Mouse (Mus musculus) heart, embryonic 14.5 days (tissue): ENCODE results near the gene Nfx1. TPM values are rescaled to one million over a fixed set of nuclear protein-coding genes. Genes with fewer than 3 reads are reported as not detected.
"Not testable (repeated sequence)": the region's sequence is repeated elsewhere in the genome, so short reads cannot be mapped to it uniquely, and the experiment has no call there.

Experiments used
- ATAC-seq: fragments of 200-750 bp; cut with Nextera tagmentation; 2 replicates; pipeline ENCODE4 v1.8.0; 2017; ENCODE audit warnings: low read depth, moderate TSS enrichment; ENCODE audit not compliant: insufficient number of reproducible peaks, insufficient read depth, low FRiP score
- H3K27ac ChIP-seq, 2 experiments: fragments of 200-500 bp in 1 of 2; fragments of 300-500 bp in 1 of 2; sonication (generic) in 1 of 2; replicated peaks in 1 of 2; 2 replicates each; pipeline ENCODE4 v1.5.1; 2012 to 2014; ENCODE audit warnings: low read depth in 2 of 2, low read length in 2 of 2, control low read depth in 1 of 2, mild to moderate bottlenecking in 1 of 2, mixed read lengths in 1 of 2; ENCODE audit not compliant: control insufficient read depth in 1 of 2, insufficient read depth in 1 of 2
- H3K27me3 ChIP-seq: fragments of 300-500 bp; sonication (generic); 2 replicates; pipeline ENCODE4 v1.6.1; 2014; ENCODE audit warnings: mild to moderate bottlenecking, low read length, control low read depth; ENCODE audit not compliant: control insufficient read depth, insufficient read depth
- H3K36me3 ChIP-seq: fragments of 300-500 bp; sonication (generic); 2 replicates; pipeline ENCODE4 v1.6.1; 2014; ENCODE audit warnings: mild to moderate bottlenecking, control low read depth, low read length, mixed read lengths; ENCODE audit not compliant: control insufficient read depth, insufficient read depth
- H3K4me1 ChIP-seq, 2 experiments: fragments of 200-500 bp in 1 of 2; fragments of 300-500 bp in 1 of 2; sonication (generic) in 1 of 2; 2 replicates each; pipeline ENCODE4 v1.6.1; 2012 to 2014; ENCODE audit warnings: low read length in 2 of 2, control low read depth in 1 of 2, mixed read lengths in 1 of 2; ENCODE audit not compliant: control insufficient read depth in 2 of 2, insufficient read depth in 2 of 2
- H3K4me2 ChIP-seq: fragments of 300-500 bp; sonication (generic); 2 replicates; pipeline ENCODE4 v1.6.1; 2014; ENCODE audit warnings: mild to moderate bottlenecking, low read length
- H3K4me3 ChIP-seq, 2 experiments: fragments of 200-500 bp in 1 of 2; fragments of 300-500 bp in 1 of 2; sonication (generic) in 1 of 2; 2 replicates each; pipeline ENCODE4 v1.5.1; 2012 to 2014; ENCODE audit warnings: low read length in 2 of 2, mild to moderate bottlenecking in 2 of 2, control low read depth in 1 of 2, low read depth in 1 of 2, moderate library complexity in 1 of 2; ENCODE audit not compliant: control insufficient read depth in 1 of 2, insufficient read depth in 1 of 2
- H3K9ac ChIP-seq: fragments of 300-500 bp; sonication (generic); 2 replicates; pipeline ENCODE4 v1.6.1; 2014; ENCODE audit warnings: mild to moderate bottlenecking, low read length
- H3K9me3 ChIP-seq: fragments of 300-500 bp; sonication (generic); 2 replicates; pipeline ENCODE4 v1.6.1; 2016; ENCODE audit warnings: low read length, control low read depth; ENCODE audit not compliant: control insufficient read depth
- WGBS: fragments of 180-500 bp; shearing (Covaris S2); extraction: QIAGEN DNeasy Blood & Tissue Kit; methylation state at CpG from one replicate; pipeline ENCODE4 v1.1.7; 2014; 5-methylcytosine and 5-hydroxymethylcytosine counted together
- polyA plus RNA-seq: library from polyadenylated mRNA; unstranded; fragments of >200 nt; fragmentation: Nextera tagmentation; extraction: Ambion mirVana; gene quantifications from 2 replicates; pipeline ENCODE4 v1.2.1, GENCODE M21; 2014

Gene Nfx1
- 56.1 and 59.0 TPM in 2 replicates for polyA plus RNA-seq

DNA sequence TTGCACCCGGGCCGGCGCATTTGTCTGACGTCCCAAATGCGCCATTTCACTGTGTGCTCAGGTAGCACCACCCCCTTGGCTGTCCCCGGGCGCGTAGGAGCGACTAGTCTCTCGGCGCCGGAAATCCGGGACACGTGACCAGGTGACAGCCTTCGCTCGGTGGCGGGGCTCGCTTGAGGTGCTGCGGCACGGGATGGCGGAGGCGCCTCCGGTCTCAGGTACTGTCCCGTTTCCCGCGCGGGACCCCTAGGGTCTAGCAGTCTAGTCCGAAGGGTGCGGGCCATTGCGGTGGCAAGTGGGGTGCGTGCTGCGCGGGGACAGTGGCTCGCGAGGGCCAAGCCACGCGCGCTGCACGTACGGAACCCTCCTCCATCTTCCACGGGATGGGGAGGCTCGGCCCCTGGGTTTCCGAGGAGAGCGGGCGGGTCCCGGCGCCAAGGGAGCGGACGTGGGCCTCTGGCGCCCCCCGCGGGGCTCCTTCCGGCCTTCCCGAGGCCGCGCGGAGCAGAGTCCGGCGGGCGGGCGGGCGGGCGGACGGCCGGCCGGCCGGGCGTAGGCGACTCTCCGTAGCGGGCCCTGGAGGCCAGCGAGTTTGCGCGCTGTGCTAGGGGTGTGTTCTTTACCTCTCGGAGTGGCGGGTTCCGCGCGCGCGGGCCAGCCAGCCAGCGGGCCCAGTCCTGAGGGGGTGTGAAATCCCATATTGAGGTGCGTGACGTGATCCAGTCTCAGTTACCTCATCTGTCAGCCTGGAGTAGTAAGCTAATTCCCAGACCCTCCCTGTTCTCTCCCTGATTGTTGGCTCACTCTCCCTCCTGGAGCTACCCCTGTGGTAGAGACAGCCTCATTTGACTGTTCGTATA, at the start of gene Nfx1:
Gene Nfx1, plus strand, starts transcription at position 65 of the 860 bp plus-strand sequence.
- Histone ChIP-seq H3K27ac (peak within 1 kb of the TSS; percentile 94 to 96), H3K36me3 (peaks cover 26% of the 10 kb centered on the region), H3K9me3 (no peaks in the 10 kb centered on the region), H3K4me2 (peak within 1 kb of the TSS; percentile 78), H3K27me3 (no peaks in the 10 kb centered on the region), H3K9ac (peak within 1 kb of the TSS; percentile 92), H3K4me3 (peak within 1 kb of the TSS; percentile 74 to 91), H3K4me1 (peaks cover 6 to 22% of the 10 kb centered on the region in 2 experiments)
- ATAC-seq: peak; percentile 91
- under 1% methylated on average over 68 of the region's 85 CpGs for WGBS

DNA sequence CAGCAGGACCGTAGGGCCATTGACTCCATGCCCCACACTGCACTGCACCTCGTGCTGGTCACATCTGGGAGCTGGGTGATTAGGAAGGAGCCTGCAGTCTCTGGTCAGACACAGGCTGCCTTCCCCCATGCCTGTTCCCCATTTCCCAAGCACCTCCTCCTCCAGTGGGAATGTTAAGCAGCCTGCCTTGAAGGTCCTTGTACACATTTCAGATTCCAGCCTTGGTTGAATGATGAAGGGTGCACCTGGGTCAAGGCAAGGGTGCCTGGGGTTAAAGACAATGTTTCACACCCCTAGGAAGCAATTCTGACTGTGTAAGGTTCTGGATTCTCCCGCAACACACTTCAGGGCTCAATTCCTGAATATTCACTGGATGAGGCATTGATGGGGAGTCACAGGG, 49.4 kb upstream of the Nfx1 start:
- Histone ChIP-seq H3K9ac (no peak overlapping the region), H3K4me2 (no peak overlapping the region), H3K9me3 (no peaks in the 10 kb centered on the region), H3K27me3 (no peaks in the 10 kb centered on the region), H3K4me1 (peaks cover 12 to 13% of the 10 kb centered on the region in 2 experiments), H3K4me3 (no peak overlapping the region), H3K36me3 (no peaks in the 10 kb centered on the region), H3K27ac (no peak overlapping the region)
- 54% methylated on average over 3 of the region's 3 CpGs for WGBS
- ATAC-seq: no peak

DNA sequence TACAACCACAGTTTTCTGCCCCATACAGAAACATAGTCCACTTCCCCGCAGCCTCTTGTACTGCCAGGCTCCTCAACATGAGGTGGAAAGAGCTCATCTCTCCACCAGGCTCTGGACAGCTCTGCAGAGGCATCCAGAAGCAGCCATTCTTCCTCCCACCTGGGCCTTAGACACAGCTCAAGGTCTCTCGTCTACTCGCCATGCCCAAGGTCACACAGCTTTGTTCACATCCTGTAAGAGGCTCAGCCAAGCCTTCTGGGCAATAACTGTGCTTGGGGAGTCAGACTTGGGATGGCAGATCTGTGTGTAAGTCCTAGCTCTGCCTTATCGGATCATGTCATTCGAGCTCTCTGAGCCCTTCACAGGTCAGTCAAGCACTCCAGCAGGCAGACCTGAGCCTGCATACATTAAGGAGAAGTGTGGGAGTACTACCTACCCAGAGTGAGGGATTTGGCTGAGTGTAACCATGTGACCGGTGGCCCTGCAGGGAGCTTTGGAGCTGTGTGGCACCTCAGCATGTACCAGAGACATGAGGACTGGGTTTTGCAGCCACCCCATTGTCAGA, 47.5 kb upstream of the Nfx1 start:
- Histone ChIP-seq H3K27ac (no peak overlapping the region), H3K4me1 (peaks cover 12 to 13% of the 10 kb centered on the region in 2 experiments), H3K9ac (no peak overlapping the region), H3K9me3 (no peaks in the 10 kb centered on the region), H3K4me3 (no peak overlapping the region), H3K36me3 (no peaks in the 10 kb centered on the region), H3K4me2 (no peak overlapping the region), H3K27me3 (no peaks in the 10 kb centered on the region)
- no peak for ATAC-seq
- 59% methylated on average over 6 of the region's 6 CpGs for WGBS

DNA sequence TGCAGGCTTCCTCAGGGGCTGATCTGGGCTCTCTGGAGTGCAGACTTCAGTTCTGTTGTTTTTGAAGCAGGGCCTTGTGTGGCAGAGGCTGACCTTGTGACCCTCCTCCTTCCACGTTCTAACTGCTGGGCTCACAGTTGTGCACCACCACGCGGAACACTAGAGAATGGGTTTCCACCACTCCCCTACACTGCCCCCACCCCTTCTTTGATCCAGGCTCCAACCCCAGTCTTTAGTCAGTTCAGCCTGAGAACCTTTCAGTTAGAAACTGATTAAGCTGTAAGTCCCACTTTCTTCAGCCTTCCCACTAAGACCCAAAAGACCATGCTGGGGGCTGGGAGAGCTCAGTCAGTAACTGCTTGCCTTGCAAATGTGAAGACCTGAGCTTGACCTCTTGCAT, 45.1 kb upstream of the Nfx1 start:
- H3K4me2 ChIP-seq: no peak overlapping the region
- no peak overlapping the region for H3K27ac ChIP-seq
- peaks cover 0 to 2% of the 10 kb centered on the region in 2 experiments; a peak in 1 of 4 replicates for H3K4me1 ChIP-seq
- no peaks in the 10 kb centered on the region for H3K9me3 ChIP-seq
- no peaks in the 10 kb centered on the region for H3K27me3 ChIP-seq
- no peak for ATAC-seq
- 59% methylated on average over 3 of the region's 3 CpGs for WGBS
- no peak overlapping the region for H3K4me3 ChIP-seq
- H3K36me3 ChIP-seq: no peaks in the 10 kb centered on the region
- no peak overlapping the region for H3K9ac ChIP-seq

DNA sequence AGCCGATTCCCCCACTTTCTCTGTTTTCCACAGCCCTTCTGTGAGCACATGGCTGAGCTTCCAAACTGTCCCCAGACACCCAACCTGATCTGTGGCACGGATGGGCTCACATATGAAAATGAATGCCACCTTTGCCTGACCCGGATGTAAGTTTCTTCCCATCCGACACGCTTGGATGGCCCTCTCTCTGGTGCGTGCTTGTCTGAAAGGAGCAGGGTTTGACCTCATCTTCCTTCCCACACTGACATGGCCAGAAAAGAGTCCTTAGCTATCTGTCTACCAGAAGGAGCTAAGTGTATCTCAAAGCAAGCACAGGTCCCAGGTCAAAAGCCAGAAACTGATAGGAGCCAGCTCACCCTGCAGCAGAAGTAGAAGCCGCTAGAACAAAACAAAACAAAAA, 41.7 kb upstream of the Nfx1 start:
- H3K9me3 ChIP-seq: no peaks in the 10 kb centered on the region
- WGBS: 74% methylated on average over 7 of the region's 7 CpGs
- H3K27ac ChIP-seq: no peak overlapping the region
- H3K4me1 ChIP-seq: no peaks in the 10 kb centered on the region
- no peak for ATAC-seq
- H3K4me2 ChIP-seq: no peak overlapping the region
- H3K36me3 ChIP-seq: peaks cover 20% of the 10 kb centered on the region
- H3K4me3 ChIP-seq: no peak overlapping the region
- H3K27me3 ChIP-seq: no peaks in the 10 kb centered on the region
- no peak overlapping the region for H3K9ac ChIP-seq

DNA sequence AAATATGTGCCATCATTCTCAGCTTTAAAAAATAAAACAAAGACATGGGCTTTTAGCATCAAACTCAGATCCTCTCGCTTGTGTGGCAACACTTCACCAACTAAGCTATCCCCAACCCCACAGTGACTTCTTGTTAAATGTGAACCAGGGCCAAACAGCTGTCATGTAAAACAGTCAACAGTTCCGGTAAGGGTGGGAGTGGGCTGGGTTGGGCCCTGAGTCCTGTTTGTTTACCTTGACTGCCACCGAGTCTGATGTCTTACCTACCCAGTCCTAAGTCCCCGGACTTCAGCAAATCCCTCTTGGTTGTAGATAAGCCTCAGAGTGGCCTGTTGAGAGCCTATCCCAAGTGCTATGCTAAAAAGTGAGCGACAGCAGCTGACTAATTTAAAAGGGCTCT, 37.0 kb upstream of the Nfx1 start:
- no peak for ATAC-seq
- Histone ChIP-seq H3K4me3 (no peak overlapping the region), H3K9me3 (no peaks in the 10 kb centered on the region), H3K36me3 (peaks cover 63% of the 10 kb centered on the region), H3K4me1 (no peaks in the 10 kb centered on the region), H3K27ac (no peak overlapping the region), H3K27me3 (no peaks in the 10 kb centered on the region), H3K4me2 (no peak overlapping the region), H3K9ac (no peak overlapping the region)
- 68% methylated on average over 5 of the region's 5 CpGs for WGBS

DNA sequence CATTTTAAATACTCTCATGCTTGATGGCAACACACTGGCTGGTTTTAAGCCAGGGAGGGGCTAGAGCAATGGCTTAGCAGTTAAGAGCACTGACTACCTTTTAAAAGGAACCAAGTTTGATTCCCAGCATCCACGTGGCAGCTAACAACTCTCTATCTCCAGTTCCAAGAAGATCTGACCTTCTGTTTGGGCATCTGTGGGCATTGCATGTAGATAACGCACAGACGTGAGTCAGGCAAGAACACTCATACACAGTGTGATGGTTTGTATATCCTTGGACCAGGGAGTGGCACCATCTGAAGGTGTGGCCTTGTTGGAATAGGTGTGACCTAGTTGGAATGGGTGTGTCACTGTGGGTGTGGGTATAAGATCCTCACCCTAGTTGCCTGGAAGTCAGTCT, 36.3 kb upstream of the Nfx1 start:
- not testable (repeated sequence) for H3K27me3 ChIP-seq, H3K4me1 ChIP-seq, H3K27ac ChIP-seq, H3K4me2 ChIP-seq, H3K4me3 ChIP-seq, ATAC-seq, H3K9me3 ChIP-seq, H3K9ac ChIP-seq
- H3K36me3 ChIP-seq: peaks cover 70% of the 10 kb centered on the region
- 86% methylated on average over 3 of the region's 3 CpGs for WGBS
